Mouse (Mus musculus): ENCODE data around the gene Mettl11b. TPM values are rescaled to one million over a fixed set of nuclear protein-coding genes. Genes with fewer than 3 reads are reported as not detected.

Gene Mettl11b
- total RNA-seq, 4 experiments from 2014 or later = not detected

Other genes starting within 250 kb of the Mettl11b start
- 10 to 100 TPM; 16.9 to 29.5 (median 24.5) TPM for gene Kifap3, start 54.4 kb upstream of the Mettl11b start, total RNA-seq (2022)
- gene Scyl3, start 203.9 kb upstream of the Mettl11b start, total RNA-seq (2022) = 10 to 100 TPM; 17.4 to 29.5 (median 23.7) TPM